Mouse (Mus musculus) thymus, postnatal 4 days (tissue): ENCODE results near the gene Ogg1.

Source experiments
- DNase-seq: peaks from one replicate; pipeline ENCODE4 v3.0.0; 2021

Gene Ogg1

GRCm38 (mm10) chr6:113373491-113373890 lies 46.7 kb downstream of the Ogg1 start:
- peak; percentile 43 for DNase-seq

GRCm38 (mm10) chr6:113377172-113377495 lies 50.4 kb downstream of the Ogg1 start:
- no peak for DNase-seq

- peak; percentile 93 for DNase-seq
Observed at GRCm38 (mm10) chr6:113377496-113378385, 51.0 kb downstream of the Ogg1 start, which contains the start of the genes Tada3 and Arpc4. Tada3 (minus strand) TSS chr6:113377883. Arpc4 (plus strand) TSS chr6:113378115.

- no peak for DNase-seq
Observed at GRCm38 (mm10) chr6:113379246-113379645, 52.5 kb downstream of the Ogg1 start.

- peak; percentile 33 for DNase-seq
Observed at GRCm38 (mm10) chr6:113380480-113380879, 53.7 kb downstream of the Ogg1 start.

GRCm38 (mm10) chr6:113384351-113384927 lies 57.7 kb downstream of the Ogg1 start:
- no peak for DNase-seq
